Mouse (Mus musculus) kidney, embryonic 14.5 days (tissue): Measurements from ENCODE around the gene Sec14l2. TPM values are rescaled to one million over a fixed set of nuclear protein-coding genes. Genes with fewer than 3 reads are reported as not detected.
A peak's percentile ranks its signal among the peaks of the same experiment; 100 is the strongest.

Source experiments
- ATAC-seq: fragments of 200-750 bp; cut with Nextera tagmentation; 2 replicates; pipeline ENCODE4 v1.8.0; 2017; ENCODE audit warnings: moderate number of reproducible peaks, mild to moderate bottlenecking, moderate TSS enrichment, moderate library complexity; ENCODE audit not compliant: low FRiP score, low TSS enrichment
- H3K27ac ChIP-seq: fragments of 300-500 bp; sonication (generic); 2 replicates; pipeline ENCODE4 v1.5.1; 2014; ENCODE audit warnings: low read depth, mild to moderate bottlenecking, low read length, moderate library complexity, mixed read lengths
- H3K27me3 ChIP-seq: fragments of 300-500 bp; sonication (generic); 2 replicates; pipeline ENCODE4 v1.6.1; 2014; ENCODE audit warnings: mild to moderate bottlenecking, low read length; ENCODE audit not compliant: control insufficient read depth, insufficient read depth
- H3K36me3 ChIP-seq: fragments of 300-500 bp; sonication (generic); 2 replicates; pipeline ENCODE4 v1.6.1; 2014; ENCODE audit warnings: low read length, mixed read lengths; ENCODE audit not compliant: control insufficient read depth, insufficient read depth
- H3K4me1 ChIP-seq: fragments of 300-500 bp; sonication (generic); 2 replicates; pipeline ENCODE4 v1.6.1; 2014; ENCODE audit warnings: low read length, mixed read lengths; ENCODE audit not compliant: control insufficient read depth, insufficient read depth
- H3K4me2 ChIP-seq: fragments of 300-500 bp; sonication (generic); replicated peaks from 2 replicates; pipeline ENCODE4 v1.6.1; 2014; ENCODE audit warnings: low read depth, mild to moderate bottlenecking, low read length
- H3K4me3 ChIP-seq: fragments of 300-500 bp; sonication (generic); 2 replicates; pipeline ENCODE4 v1.5.1; 2014; ENCODE audit warnings: mild to moderate bottlenecking, low read length
- H3K9ac ChIP-seq: fragments of 300-500 bp; sonication (generic); 2 replicates; pipeline ENCODE4 v1.6.1; 2014; ENCODE audit warnings: low read depth, mild to moderate bottlenecking, low read length, moderate library complexity
- H3K9me3 ChIP-seq: fragments of 300-500 bp; sonication (generic); 2 replicates; pipeline ENCODE4 v1.6.1; 2016; ENCODE audit warnings: low read length; ENCODE audit not compliant: control insufficient read depth
- WGBS: fragments of 180-500 bp; shearing (Covaris S2); extraction: QIAGEN DNeasy Blood & Tissue Kit; methylation state at CpG from one replicate; pipeline ENCODE4 v1.1.7; 2014; 5-methylcytosine and 5-hydroxymethylcytosine counted together
- polyA plus RNA-seq: library from polyadenylated mRNA; unstranded; fragments of >200 nt; fragmentation: Nextera tagmentation; extraction: Ambion mirVana; gene quantifications from 2 replicates; pipeline ENCODE4 v1.2.1, GENCODE M21; 2014

Sec14l2 gene
- polyA plus RNA-seq: 1.1 and 1.2 TPM in 2 replicates

DNA sequence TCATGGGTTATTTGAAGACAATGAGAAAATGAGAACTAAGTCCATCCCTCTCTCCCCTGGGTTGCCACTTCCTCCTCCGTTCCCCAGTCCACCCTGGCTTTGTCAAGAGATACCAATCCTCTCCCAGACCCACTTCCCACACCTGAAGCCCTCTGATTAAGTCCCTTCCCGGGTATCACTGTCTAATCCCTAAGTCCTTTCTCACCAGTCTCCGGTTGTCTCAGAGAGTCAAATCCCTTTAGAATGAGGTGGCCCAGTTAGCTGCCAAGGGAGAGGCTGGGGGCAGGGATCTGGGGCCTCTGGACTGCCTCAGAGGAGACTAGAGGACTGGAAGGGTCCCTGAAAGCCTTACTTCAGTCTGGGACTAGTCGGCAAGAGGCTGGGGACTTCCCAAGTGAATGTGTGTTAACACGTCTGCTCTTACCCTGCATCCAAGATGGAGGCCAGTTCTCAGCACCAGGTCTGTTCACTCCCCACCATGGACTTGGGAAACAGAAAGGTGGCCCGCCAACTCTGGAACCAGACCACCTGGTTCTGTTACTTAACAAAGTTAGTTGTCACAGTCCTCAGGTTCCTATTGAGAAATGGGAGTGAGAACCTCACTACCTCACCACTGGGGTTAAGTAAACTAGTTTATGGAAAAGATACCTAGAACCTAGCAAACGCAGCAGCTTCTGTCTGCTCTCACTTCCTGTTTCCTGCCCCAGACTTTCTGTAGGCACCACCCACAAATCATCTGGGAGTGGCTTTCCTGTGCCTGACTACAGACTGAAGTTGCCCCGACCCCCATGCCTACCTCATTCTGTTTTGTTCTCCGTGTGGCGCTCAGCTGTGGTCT lies at the start of gene Sec14l2:
Gene Sec14l2 (minus strand): TSS at position 674 of the 838 bp plus-strand sequence.
- H3K9me3 ChIP-seq: peaks cover 6% of the 10 kb centered on the region; the same call in 1 of the 2 replicates
- 83% methylated on average over 10 of the region's 10 CpGs for WGBS

DNA sequence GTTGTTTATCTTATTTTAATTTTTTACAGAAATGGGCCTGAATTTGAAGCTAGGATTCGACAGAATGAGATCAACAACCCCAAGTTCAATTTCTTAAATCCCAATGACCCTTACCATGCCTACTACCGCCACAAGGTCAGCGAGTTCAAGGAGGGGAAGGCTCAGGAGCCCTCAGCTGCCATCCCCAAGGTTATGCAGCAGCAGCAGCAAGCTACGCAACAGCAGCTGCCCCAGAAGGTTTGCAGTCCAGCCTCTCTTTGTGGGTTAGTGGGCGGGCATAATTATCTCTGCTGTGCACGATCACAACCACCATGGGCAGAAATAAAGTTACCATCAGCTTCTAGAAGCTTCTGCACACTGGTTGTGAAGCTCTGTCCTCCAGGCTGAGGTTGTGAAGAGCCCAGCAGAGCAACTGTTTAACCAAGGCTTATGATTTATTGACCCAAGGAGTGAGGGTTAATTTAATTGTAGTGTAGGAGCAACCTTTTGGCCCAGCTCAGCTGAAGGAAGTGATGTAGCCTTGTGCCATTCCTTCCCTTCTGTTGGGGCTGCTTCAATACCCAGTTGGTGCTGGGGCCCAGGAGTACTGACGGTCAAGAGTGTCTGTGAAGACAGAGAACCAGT lies 43.4 kb upstream of the Sec14l2 start:
- Histone ChIP-seq H3K4me1 (peaks cover 3% of the 10 kb centered on the region), H3K4me2 (no peak overlapping the region), H3K9me3 (no peaks in the 10 kb centered on the region), H3K4me3 (no peak overlapping the region), H3K36me3 (peaks cover 98% of the 10 kb centered on the region), H3K27ac (no peak overlapping the region), H3K27me3 (no peaks in the 10 kb centered on the region), H3K9ac (no peak overlapping the region)
- 90% methylated on average over 7 of the region's 7 CpGs for WGBS
- ATAC-seq: no peak

More for the DNA sequence above, at the start of gene Sec14l2:
- no peak within 1 kb of the TSS for H3K27ac ChIP-seq
- no peak for ATAC-seq
- no peak within 1 kb of the TSS for H3K4me3 ChIP-seq
- H3K4me1 ChIP-seq: peaks cover 4% of the 10 kb centered on the region; the same call in 1 of the 2 replicates
- H3K9ac ChIP-seq: no peak within 1 kb of the TSS
- no peaks in the 10 kb centered on the region for H3K27me3 ChIP-seq
- H3K36me3 ChIP-seq: no peaks in the 10 kb centered on the region
- H3K4me2 ChIP-seq: no peak within 1 kb of the TSS

DNA sequence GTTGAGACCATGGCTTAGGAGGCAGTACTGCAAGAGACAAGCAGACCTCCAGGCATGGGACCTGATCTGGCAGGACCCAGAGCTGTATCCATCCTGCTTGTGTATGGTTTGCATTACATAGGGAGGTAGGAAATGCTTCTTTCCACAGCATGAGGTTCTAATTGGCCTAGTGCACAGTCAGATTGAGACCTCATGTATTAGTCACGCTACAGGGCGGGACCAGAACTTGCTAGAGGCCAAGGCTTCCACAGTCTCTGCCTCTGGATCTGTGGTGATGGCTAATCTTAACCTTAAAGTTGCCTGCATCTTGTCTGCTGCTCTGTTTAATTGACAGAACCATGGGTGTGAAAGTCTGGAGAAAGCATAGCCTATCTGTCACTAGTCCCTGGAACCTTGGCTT lies 41.5 kb upstream of the Sec14l2 start:
- 97% methylated on average over 2 of the region's 2 CpGs for WGBS
- Histone ChIP-seq H3K4me3 (no peak overlapping the region), H3K4me2 (no peak overlapping the region), H3K36me3 (peaks cover 86% of the 10 kb centered on the region), H3K27ac (no peak overlapping the region), H3K9me3 (no peaks in the 10 kb centered on the region), H3K4me1 (peaks cover 9% of the 10 kb centered on the region), H3K9ac (no peak overlapping the region), H3K27me3 (no peaks in the 10 kb centered on the region)
- ATAC-seq: no peak

DNA sequence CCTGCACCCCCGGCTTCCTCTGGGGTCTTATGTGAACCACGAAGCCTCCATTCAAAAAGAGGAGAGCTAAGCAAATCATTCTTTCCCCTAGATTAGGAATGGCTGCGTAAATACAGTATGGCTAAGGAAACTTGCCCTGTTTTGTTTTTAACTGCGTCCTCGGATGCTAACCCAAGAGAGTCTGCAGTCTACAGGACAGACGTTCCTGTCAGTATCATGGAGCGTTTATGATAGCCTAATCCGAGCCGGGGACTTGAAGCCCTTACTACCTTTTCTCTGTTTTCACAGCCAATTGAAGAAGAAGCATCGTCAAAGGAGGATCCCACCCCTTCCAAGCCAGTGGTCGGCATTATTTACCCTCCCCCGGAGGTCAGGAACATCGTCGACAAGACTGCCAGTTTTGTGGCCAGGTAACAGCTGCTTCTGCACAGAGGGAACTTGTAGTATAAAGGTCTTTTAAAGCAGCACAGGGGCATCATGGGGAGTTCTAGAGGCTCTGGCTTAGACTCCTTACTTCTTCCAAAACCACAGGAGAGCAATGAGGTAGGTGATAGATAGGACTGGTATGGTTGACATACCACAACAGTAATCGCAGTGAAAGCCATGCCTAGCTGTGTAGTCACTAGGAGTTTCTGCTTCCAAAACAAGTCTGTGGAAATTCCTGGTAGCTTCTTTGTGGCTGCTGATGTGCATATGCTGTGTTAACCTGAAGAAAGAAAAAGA lies 37.7 kb upstream of the Sec14l2 start:
- Histone ChIP-seq H3K9me3 (no peaks in the 10 kb centered on the region), H3K4me3 (peak overlapping the region; percentile 66), H3K4me1 (peaks cover 15% of the 10 kb centered on the region), H3K4me2 (peak overlapping the region; percentile 94), H3K27me3 (no peaks in the 10 kb centered on the region), H3K36me3 (peaks cover 48% of the 10 kb centered on the region), H3K27ac (peak overlapping the region; percentile 65; the same call in 1 of the 2 replicates), H3K9ac (peak overlapping the region; percentile 75)
- ATAC-seq: no peak
- WGBS: 5% methylated on average over 15 of the region's 15 CpGs

- Histone ChIP-seq H3K9me3 (no peaks in the 10 kb centered on the region), H3K4me1 (peaks cover 15% of the 10 kb centered on the region), H3K4me2 (peak within 1 kb of the TSS; percentile 94), H3K27me3 (no peaks in the 10 kb centered on the region), H3K4me3 (peak within 1 kb of the TSS; percentile 66), H3K27ac (peak within 1 kb of the TSS; percentile 65; the same call in 1 of the 2 replicates), H3K36me3 (peaks cover 39% of the 10 kb centered on the region), H3K9ac (peak within 1 kb of the TSS; percentile 75)
- peak; percentile 97 for ATAC-seq
- 2% methylated on average over 51 of the region's 54 CpGs for WGBS
These were observed 36.8 kb upstream of the Sec14l2 start, which contains the start of the genes Ccdc157 and Sf3a1 for GRCm38 (mm10) chr11:4159808-4160708. Gene Ccdc157, minus strand, starts transcription at chr11:4160293. Gene Sf3a1, plus strand, starts transcription at chr11:4160350.

GRCm38 (mm10) chr11:4158676-4159075 lies 35.5 kb upstream of the Sec14l2 start:
- Histone ChIP-seq H3K4me3 (no peak overlapping the region), H3K27me3 (no peaks in the 10 kb centered on the region), H3K36me3 (peaks cover 26% of the 10 kb centered on the region), H3K9ac (no peak overlapping the region), H3K4me1 (peaks cover 15% of the 10 kb centered on the region), H3K9me3 (no peaks in the 10 kb centered on the region), H3K27ac (no peak overlapping the region), H3K4me2 (no peak overlapping the region)
- 90% methylated on average over 3 of the region's 3 CpGs for WGBS
- ATAC-seq: no peak

DNA sequence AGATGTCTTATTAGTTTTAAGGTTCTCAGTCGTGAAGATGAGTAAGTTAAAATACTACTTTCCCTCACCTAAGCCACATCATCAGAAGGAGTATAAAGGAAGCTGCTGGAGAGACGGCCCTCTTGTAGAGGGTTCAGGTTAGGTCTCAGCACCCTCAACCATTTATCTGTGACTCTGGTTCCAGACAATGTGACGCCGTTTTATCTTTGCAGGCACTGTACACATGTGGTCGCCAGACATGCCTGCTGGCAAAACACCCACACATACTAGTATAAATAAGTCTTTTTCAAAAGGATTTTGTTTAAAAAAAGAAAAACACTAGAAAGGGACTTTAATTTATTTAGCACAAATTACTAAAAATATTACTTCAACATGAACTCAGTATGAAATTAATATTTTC lies 32.4 kb upstream of the Sec14l2 start:
- H3K27me3 ChIP-seq: no peaks in the 10 kb centered on the region
- H3K4me1 ChIP-seq: 0 out of 2 replicates have a peak, but pooled peaks cover 6% of the 10 kb centered on the region
- no peak for ATAC-seq
- no peak overlapping the region for H3K4me3 ChIP-seq
- no peak overlapping the region for H3K9ac ChIP-seq
- no peaks in the 10 kb centered on the region for H3K36me3 ChIP-seq
- WGBS: 82% methylated on average over 5 of the region's 5 CpGs
- no peak overlapping the region for H3K27ac ChIP-seq
- no peak overlapping the region for H3K4me2 ChIP-seq
- H3K9me3 ChIP-seq: no peaks in the 10 kb centered on the region

GRCm38 (mm10) chr11:4153694-4154093 lies 30.5 kb upstream of the Sec14l2 start:
- Histone ChIP-seq H3K4me1 (no peaks in the 10 kb centered on the region), H3K9ac (no peak overlapping the region), H3K4me3 (no peak overlapping the region), H3K27me3 (no peaks in the 10 kb centered on the region), H3K9me3 (no peaks in the 10 kb centered on the region), H3K36me3 (no peaks in the 10 kb centered on the region; the same call in 1 of the 2 replicates), H3K27ac (no peak overlapping the region), H3K4me2 (no peak overlapping the region)
- WGBS: 91% methylated on average over 7 of the region's 7 CpGs
- no peak for ATAC-seq
